Mouse (Mus musculus): ENCODE data around the gene Gpc6.

Gpc6 gene

DNA sequence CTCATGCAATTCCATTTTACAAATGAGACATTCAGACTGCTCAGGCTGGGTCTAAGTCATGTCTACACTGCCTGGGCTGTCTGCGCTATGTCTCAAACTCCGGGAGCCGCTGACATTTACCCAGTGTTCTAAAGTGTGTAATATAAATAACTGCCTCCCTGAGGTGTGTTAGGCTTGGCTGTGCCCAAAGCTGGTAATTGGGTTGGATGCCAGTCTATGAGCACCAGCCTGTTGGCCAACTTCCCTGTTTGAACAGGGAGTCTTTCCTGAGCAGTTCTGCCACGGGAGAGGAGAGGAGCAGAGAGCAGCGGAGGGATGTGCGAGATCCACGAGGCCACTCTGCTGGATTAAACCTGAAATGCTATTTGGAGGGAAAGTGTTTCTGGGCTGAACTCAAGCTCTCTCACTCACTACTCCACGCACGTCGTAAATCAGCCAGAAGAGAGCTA lies 785.4 kb downstream of the Gpc6 start:
- DNase-seq (ENCODE audit: low spot score in 2 of 2), result no peak

DNA sequence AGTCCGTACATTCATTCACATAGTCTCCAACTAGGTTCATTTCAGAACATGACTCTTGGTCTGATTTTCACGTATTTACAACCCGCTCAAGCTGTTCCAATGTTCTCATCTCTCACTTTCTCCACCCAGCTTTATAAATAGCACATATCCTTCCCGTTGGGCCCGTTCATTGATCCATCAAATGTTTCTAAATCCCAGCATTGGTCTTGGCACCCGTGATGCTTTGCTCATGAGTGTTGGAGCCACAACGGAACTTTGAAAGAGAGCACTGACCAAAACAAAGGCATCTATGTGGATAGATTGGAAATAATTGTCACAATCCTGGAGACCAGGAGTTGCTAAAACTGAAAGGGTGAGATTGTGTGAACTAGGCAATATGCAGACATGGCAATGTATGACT lies 787.2 kb downstream of the Gpc6 start:
- DNase-seq (ENCODE audit: low spot score in 2 of 2), result no peak

DNA sequence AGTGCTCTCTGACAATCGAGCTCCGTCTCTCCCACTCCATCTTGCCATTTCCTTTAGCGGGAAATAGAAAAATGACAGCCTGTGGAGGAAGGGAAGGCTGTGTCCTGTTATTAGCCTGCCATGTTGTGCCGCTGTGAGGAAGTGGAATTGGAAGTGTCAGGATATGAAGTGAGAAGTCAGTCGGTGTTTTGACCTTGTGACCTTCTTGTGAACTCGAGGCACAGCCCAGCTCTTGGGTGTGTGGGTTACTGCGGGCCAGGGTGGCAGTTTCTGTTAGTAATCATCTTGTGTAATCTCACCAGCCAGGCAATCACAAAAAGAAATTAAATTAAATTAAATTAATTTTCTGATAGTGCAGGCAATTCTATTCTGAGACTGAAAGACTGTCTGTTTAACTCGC lies 789.0 kb downstream of the Gpc6 start:
- DNase-seq (ENCODE audit: low spot score in 2 of 2), result no peak

DNA sequence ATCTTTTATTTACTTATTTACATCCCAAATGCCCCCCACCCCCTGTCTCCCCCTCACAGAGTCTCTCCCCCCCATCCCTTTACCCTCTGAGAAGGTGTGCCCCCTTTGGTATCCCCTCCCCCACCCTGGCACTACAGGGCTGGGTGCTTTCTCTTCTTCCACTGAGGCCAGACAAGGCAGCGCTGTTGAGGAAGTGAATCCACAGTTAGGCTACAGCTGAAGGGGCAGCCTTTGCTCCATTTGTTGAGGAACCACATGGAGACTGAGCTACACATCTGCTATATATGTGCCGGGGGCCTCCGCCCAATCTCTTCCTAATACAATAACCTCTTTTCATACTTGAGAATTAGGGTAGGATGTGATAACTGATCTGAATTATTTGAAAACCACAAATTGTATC lies 791.2 kb downstream of the Gpc6 start:
- DNase-seq (ENCODE audit: low spot score in 2 of 2), result no peak

DNA sequence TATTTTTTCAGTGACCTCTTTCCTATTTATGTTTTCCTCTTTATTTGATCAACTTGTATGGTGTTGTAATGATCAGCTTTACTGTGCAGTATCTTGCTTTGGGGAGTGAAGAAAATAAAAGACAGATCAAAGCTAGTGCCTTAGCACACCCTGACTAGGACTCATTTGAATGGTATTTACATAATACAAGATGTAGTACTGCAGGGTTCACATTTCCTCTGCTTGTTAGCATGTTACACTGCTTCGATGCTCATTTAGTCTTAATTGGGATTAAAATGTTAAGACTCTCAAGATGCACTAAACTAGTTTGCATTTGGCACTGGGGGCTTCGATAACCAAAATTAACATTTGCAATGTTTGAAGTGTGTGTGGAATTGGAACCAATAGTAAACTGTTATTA lies 803.6 kb downstream of the Gpc6 start:
- DNase-seq (ENCODE audit: low spot score in 2 of 2), result no peak

DNA sequence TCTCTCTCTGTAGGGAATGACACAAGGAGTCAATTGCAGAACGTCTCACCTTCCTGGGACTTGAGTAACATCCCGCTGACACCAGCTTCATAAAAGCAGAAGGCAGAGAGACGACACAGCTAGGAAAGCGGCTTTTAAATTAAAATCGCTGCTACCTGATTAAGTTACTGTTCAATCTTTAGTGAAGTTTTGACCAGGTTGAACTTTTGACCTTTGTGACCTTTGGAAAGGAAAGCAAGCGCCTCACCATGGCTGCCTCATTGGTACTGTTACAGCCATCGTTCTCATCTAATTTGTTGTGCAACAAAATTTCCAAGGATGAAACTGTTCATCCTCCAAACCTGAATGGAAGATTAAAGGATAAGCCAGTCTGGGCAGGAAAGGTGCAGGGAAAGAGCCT lies 830.1 kb downstream of the Gpc6 start:
- DNase-seq (ENCODE audit: low spot score in 2 of 2), result no peak

DNA sequence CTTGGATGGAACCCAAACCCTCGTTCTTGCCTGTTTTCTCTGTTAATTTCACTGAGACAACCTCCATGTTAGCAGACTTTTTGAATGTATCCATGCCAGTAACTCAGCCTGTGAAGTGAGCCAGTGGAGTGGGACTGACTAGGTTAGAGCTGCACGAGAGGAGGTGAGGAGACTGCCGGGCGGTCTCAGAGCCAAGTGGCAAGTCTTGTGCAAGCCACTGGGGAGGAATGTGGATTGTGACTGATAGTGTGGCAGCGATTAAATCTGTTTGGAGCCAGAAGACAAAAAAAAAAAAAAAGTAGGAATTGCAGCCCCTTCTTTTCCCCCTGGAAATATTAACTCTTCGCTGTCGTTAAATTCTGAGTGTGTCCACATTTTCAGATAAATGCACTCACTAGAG lies 831.4 kb downstream of the Gpc6 start:
- DNase-seq (ENCODE audit: low spot score in 2 of 2), result no peak

DNA sequence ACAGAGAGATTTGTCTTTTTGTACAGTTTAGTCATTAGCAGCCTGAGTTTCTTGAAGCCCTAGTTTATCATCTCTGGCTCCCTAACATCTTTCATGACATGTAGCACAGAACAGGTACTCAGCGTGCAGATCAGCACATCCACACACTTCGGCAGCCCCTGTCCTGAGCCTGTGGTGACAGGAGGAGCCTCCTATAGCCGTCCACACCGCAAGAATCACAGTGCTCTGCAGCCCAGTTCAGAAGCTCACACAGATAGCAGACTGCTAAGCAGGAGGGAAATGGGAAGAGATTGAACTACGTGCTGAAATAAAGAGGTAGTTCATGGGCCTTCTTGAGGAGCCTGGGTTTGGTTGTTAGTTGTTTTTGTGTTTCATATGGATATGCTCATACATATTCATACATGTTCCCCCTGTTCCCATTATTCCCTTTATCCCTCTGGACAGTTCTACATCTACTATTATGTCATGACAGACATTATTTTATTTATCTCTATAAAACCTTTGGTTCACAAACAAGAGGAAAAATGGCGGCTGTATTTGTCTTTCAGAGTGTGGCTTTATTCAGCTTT lies 832.8 kb downstream of the Gpc6 start:
- DNase-seq (ENCODE audit: low spot score in 2 of 2), result no peak

DNA sequence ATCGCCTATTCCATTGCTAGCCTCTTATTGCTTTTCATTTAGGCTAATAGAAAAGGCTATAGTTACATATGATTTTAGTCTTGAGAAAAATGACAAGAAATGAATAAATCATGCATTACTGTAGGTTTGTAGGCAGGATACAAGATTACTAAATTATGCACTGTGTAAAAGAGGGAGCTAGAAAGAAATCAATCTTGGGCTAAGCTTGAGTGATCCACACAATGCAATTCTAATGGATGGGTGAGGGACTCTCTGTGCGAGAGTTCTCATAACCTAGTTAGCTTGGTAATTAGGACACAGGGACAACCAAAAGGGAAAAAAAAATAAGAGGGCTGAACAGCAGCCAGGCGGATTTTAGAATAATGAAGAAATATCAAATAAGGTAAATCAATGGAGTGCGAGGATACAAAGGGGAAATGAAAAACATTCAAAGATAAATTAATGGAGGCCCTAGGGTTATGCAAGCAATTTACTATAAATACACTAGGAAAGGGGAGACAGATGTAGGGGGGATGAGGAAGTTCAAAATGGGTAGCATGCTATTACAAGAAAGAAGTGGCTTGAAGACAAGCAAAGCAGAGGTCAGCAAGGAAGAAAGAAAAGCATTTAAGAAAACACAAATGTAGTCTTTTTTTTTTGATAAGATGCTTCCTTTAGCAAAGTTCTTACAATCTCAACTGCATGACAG lies 835.9 kb downstream of the Gpc6 start:
- no peak for DNase-seq (ENCODE audit: low spot score in 2 of 2)

DNA sequence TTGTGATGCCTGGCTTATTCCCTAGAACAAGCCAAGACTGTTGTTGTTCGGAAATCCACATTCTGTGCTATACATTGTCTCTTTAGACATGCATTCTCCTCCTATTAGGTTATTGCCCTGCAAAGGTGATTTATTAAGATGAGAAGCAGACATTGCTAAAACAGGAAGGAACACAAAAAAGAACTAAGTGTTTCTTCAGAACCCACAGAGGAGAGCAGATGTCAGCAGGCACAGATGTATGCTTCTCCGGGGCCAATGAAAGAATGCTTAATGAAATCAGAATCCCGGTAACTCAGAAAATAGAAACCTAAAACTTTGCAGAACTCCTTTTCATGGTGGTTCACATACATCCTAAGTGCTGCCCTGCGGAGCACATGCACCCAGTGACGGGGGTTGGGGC lies 837.8 kb downstream of the Gpc6 start:
- no peak for DNase-seq (ENCODE audit: low spot score in 2 of 2)

DNA sequence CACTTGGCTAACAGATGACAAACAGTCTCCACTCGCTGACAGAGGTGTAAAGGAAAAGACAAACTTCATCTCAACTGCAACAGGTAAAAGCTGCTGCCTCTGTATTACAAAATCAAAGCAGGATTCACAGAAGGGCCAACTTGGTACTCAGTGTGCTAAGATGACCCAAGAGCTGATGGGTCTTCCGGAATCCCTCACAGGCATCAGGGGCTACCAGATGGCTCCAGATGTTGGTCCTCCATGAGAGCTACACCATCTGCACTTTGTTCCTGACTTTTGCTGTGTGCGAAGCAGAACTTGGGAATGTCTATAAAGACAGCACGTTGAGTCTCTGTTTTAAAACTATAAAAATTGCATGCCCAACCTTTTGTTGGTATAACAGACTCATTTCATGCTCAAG lies 842.7 kb downstream of the Gpc6 start:
- no peak for DNase-seq (ENCODE audit: low spot score in 2 of 2)

DNA sequence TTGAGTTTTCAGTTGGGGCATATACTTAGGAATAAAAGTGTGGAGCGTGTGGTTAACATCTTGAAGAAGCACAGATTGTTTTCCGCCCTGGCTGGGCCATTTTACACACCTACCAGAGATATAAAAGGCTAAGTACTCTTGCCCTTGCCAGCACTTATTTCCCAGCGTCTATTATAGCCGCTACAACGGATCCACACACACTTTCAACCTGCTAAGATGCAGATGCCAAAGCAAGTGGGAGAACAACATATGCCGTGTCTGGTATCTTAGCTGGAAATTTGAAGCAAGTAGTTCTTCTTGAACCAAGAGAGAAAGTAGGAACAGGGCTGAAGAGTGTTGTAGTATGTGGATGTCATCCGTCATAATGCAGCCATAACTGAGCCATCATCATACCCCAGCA lies 843.6 kb downstream of the Gpc6 start:
- no peak for DNase-seq (ENCODE audit: low spot score in 2 of 2)

DNA sequence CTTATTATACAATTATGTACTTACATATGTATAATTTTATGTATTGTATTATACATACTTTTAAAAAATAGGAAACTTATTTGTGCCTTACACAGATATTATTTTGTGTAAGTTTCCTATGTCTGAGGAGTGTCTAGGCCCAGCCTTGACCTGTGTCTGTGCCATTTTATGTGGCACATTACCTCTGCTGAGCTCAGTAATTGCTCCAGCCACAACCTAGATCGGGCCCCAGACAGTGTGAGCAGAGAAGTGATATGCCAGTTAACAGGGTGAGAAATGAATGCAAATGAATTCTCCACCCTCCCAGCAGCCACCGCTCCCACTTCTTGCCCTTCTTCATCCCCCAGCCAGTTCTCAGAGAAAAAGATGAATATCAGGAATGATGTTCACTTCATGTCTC lies 848.3 kb downstream of the Gpc6 start:
- DNase-seq (ENCODE audit: low spot score in 2 of 2), result no peak

DNA sequence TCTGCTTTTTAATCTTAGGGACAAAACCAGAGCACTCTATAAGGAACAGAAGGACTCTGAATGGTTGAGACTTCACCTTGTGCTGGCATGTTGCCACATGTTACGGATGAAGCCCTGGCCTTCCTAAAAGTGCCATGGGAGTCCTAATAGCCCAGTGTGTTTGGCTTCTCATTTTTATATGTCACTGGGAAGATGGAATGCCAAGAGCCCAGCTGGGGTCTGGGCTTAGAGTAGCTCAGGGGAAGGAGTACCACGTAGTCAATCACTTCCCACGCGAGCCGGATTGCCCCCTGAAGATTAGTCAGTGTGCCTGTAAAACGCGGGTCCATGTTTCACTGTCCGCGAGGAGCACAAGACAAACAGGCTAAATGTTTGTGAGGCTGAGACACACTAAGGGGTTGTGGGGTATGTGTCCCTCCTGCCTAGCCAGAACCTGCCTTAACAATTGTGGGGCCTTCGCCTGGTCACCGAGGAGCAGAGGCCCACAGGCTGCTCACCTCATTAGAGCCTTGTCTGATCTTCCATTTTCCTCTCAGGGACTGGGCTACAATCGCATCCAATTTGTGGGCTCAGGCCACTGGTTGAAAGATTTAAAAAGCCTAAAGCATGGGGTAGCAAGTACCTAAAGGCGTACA lies 852.9 kb downstream of the Gpc6 start:
- no peak for DNase-seq (ENCODE audit: low spot score in 2 of 2)

DNA sequence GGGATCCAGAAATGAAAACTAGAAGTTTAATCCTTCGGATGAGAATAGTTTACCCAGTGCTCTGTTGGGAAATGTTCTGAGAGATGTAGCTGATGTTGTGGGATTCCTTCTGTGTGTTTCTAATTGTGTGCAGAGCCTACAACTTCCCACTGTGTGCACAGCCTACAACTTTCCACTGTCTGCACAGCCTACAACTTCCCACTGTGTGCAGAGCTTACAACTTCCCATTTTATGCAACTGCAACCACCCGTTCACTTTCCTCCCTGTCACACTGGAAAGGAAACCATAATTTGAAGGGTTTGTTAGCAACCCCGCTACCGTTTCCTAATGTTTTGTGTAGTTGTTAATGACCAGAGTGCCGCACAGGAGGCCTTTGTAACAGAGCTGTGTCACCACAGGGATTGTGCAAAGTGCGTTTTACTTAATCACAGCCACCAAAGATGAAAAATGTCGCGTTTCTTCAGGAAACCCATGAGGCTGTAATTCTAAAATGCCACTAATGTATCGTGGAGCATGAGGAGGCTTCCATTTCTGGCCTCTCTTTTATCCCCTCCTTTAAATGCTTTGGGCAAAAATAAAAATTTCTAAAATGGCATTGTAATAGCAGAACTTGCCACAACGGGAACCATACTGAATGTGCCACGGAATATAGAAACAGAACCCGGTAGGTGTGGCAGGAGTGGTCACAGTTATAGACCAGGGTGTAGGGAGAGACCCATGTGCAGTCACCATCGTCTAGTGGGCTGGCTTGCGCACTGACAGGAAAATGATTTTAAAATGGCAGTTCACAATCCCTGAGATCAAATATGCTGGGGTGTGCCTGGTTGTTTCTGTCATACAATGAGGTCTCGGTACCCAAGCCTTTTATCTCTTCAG lies 853.7 kb downstream of the Gpc6 start:
- DNase-seq (ENCODE audit: low spot score in 2 of 2), result no peak

DNA sequence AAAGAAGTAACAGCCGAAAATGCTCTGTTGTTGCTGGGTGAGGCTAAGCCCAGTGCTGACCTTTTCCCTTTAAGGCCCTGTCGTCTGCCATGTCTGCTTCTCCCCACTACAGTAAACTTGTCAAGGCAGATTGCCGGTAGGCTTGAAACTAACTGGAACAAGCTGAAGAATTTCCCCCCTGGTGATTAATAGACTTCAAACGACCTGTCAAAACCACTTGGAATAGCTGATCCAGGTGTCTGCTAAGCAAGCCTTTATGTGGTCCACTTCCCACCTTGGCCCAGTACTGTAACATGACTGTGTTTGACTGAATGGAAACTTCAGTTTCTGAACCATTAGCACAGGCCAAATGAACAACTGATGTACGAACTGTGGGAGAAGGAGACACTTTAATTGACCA lies 856.6 kb downstream of the Gpc6 start:
- no peak for DNase-seq (ENCODE audit: low spot score in 2 of 2)

DNA sequence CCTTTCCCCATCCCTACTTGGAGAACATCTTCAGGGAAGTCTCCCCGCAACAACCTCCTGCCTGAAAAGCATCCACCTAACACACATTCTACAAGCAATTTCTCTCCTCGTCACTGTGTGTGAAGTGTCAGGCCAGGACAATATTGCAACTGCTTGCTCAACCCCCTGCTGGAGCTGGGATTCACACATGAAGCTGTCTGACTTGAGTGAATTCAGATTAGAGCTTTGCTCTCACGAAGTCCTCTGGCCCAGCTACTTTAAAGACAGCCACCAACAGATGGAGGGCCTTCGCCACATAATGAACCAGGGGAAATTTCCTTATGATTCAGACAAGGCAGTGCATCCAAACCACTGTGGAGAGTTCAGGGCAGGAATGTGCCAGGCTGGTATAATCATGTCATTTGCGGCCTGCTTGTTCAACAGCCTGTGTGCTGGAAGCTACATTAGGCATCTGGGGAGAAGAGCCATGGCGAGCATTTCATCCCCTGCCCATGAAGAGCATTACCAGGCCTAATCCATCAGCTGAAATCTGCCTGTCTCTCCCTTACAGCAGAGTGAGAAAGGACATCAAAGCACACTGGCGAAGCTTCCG lies 858.7 kb downstream of the Gpc6 start:
- no peak for DNase-seq (ENCODE audit: low spot score in 2 of 2)

DNA sequence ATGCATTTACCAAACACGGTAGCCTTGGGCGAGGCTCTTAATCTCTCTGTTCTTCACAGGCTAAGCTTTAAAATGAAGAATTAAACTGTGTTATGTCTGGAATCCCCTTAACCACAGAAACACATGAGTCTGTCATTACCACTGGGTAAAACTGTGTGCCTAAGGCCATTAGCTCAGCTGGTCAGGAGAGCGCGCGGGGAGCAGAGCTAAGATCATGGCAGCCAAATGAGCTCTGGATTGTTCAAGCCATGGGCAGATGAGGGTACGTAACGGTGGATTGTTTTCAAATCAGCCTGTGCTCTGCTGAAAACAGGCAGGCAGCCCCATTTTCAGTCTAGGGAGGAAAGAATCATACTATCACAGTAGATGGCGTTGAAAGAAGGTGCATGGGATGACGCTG lies 859.8 kb downstream of the Gpc6 start:
- DNase-seq (ENCODE audit: low spot score in 2 of 2), result no peak

DNA sequence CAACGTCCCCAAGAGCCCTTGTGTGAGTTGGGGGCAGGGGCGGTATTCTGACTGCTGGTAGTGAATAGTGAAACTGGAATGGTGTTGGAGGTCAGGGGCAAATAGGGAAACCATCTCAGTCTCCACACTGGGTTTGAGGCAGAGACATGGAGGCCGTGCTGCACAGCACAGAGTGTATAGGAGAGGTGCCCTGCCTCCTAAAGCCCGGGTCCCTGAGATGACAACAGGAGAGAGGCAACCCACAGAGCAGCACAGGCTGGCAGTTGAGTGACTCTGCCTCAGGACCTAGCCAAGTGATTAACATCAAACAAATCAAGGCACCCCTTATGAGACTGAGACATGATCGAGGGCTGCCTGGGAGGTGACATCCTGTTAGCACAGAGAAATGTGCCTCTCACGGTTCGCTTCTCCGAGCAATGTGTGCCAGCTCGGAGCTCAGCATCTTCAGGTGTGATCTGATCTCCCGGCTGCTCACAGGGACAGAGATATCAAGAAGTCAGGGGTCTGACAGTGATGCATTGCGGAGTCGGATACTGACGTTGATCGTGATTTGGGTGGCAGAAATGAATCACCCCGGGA lies 860.5 kb downstream of the Gpc6 start:
- no peak for DNase-seq (ENCODE audit: low spot score in 2 of 2)

DNA sequence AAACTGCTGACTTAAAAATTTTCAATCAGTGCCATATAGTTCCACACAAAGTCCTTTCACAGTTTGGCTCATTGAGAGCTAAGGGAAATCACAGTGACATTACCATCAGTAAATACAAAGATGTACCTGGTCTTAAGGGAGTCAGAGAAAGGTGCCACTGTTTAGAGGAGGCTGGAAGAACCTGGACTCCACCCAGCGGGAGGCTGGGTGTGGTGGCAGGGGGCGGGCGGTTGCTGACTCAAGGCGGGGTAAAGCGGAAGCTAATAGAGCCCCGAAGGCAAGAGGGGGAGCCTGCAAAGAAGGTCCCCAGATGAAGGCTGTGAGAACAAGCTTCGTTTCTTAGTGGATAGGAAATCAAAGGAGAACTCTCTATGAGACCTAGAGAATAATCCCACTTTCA lies 861.5 kb downstream of the Gpc6 start:
- DNase-seq (ENCODE audit: low spot score in 2 of 2), result no peak

DNA sequence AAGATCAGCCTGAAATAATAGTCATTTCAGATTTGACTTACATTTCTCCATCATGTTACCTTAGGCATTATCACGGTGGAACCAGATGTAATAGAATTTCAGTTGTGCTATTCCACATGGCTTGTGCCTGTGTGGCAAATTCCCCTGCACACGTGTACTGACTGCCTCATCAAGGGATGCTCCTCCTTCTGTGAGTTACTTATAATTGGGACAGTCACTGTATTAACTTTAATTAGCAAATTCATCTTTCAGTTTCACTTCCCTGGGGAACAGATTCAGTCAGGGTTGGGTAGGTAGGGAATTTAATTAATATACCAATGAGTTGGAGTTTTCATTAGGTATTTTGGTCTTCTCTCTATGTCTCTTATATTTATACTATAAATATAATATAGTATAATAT lies 869.8 kb downstream of the Gpc6 start:
- DNase-seq (ENCODE audit: low spot score in 2 of 2), result no peak

DNA sequence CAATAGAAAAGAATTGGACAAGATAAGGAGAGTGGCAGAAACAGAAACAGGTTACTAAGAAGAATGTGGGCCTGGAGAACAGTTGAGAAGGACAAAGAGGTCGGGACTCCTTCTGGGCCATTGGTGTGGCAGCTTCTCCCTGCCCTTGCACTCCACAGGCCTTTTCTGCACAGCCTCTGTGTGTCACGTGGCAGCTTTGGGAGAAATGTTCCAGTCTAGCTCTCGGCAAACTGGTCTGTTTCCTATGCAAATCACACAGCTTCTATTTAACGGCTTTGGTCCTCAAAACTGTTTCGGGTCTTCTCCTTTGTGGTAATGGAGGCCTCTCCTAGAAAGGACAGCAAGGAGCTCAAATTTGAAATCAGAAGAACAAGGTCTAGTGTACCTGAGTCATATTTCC lies 871.5 kb downstream of the Gpc6 start:
- DNase-seq (ENCODE audit: low spot score in 2 of 2), result no peak

Measured in thymus, postnatal 10 days (tissue).